Mouse (Mus musculus) ES-Bruce4 (cell line): ENCODE results near the gene Ino80d.

Experiments
- CTCF ChIP-seq: IDR thresholded peaks from one replicate; pipeline ENCODE4 v1.8.1; 2011; ENCODE audit warnings: low read depth, low read length
- POLR2A ChIP-seq: IDR thresholded peaks from one replicate; pipeline ENCODE4 v1.8.1; 2011; ENCODE audit warnings: low read length; ENCODE audit not compliant: insufficient read depth

GRCm38 (mm10) chr1:62953036-62953435 lies 161.4 kb downstream of the Ino80d start:
- TF ChIP-seq CTCF (no peak), POLR2A (no peak)
